Mouse (Mus musculus) stomach, postnatal 0 days (tissue): ENCODE results near the gene Ripk1.

ENCODE experiments used
- CTCF ChIP-seq: IDR thresholded peaks from 2 replicates; pipeline ENCODE4 v1.5.1; 2016; ENCODE audit warnings: antibody characterized with exemption, low read depth, mild to moderate bottlenecking, moderate library complexity
- EP300 ChIP-seq: optimal IDR thresholded peaks from 2 replicates; pipeline ENCODE3; 2016; ENCODE audit warnings: antibody characterized with exemption

GRCm38 (mm10) chr13:34053673-34054282, 51.6 kb downstream of the Ripk1 start:
- TF ChIP-seq CTCF (no peak), EP300 (no peak)
